Mouse (Mus musculus) hindbrain, embryonic 13.5 days (tissue): Measurements from ENCODE around the gene A130010J15Rik. TPM values are rescaled to one million over a fixed set of nuclear protein-coding genes. Genes with fewer than 3 reads are reported as not detected.

Experiments used
- ATAC-seq: fragments of 200-750 bp; cut with Nextera tagmentation; 2 replicates; pipeline ENCODE4 v1.8.0; 2017; ENCODE audit warnings: moderate TSS enrichment; ENCODE audit not compliant: low FRiP score
- H3K27ac ChIP-seq: fragments of 300-500 bp; sonication (generic); 2 replicates; pipeline ENCODE4 v1.5.1; 2015; ENCODE audit warnings: inconsistent platforms, mild to moderate bottlenecking, moderate library complexity
- H3K27me3 ChIP-seq: fragments of 300-500 bp; sonication (generic); 2 replicates; pipeline ENCODE4 v1.6.1; 2015; ENCODE audit warnings: mild to moderate bottlenecking, inconsistent platforms
- H3K36me3 ChIP-seq: fragments of 300-500 bp; sonication (generic); 2 replicates; pipeline ENCODE4 v1.6.1; 2015; ENCODE audit warnings: mild to moderate bottlenecking, inconsistent platforms
- H3K4me1 ChIP-seq: fragments of 300-500 bp; sonication (generic); replicated peaks from 2 replicates; pipeline ENCODE4 v1.6.1; 2015; ENCODE audit warnings: inconsistent platforms
- H3K4me2 ChIP-seq: fragments of 300-500 bp; sonication (generic); 2 replicates; pipeline ENCODE4 v1.6.1; 2015; ENCODE audit warnings: inconsistent platforms, mild to moderate bottlenecking, moderate library complexity
- H3K4me3 ChIP-seq: fragments of 300-500 bp; sonication (generic); 2 replicates; pipeline ENCODE4 v1.5.1; 2015; ENCODE audit warnings: mild to moderate bottlenecking, inconsistent platforms
- H3K9ac ChIP-seq: fragments of 300-500 bp; sonication (generic); 2 replicates; pipeline ENCODE4 v1.6.1; 2015; ENCODE audit warnings: mild to moderate bottlenecking, inconsistent platforms
- H3K9me3 ChIP-seq: fragments of 300-500 bp; sonication (generic); 2 replicates; pipeline ENCODE4 v1.6.1; 2016; ENCODE audit warnings: inconsistent platforms
- WGBS: fragments of 180-500 bp; shearing (Covaris S2); methylation state at CpG from one replicate; pipeline ENCODE4 v1.1.7; 2015; 5-methylcytosine and 5-hydroxymethylcytosine counted together
- polyA plus RNA-seq: library from polyadenylated mRNA; unstranded; fragments of >200 nt; fragmentation: Nextera tagmentation; extraction: Ambion mirVana; gene quantifications from 2 replicates; pipeline ENCODE4 v1.2.1, GENCODE M21; 2015

A130010J15Rik gene
- polyA plus RNA-seq, result 12.9 and 13.5 TPM in 2 replicates

GRCm38 (mm10) chr1:193167746-193168145, at the start of gene A130010J15Rik:
A130010J15Rik (plus strand) TSS chr1:193168046.
- H3K9ac ChIP-seq, result no peak within 1 kb of the TSS
- no peak within 1 kb of the TSS for H3K4me2 ChIP-seq
- H3K4me1 ChIP-seq, result peaks cover 24% of the 10 kb centered on the region
- no peak within 1 kb of the TSS for H3K27ac ChIP-seq
- no peak within 1 kb of the TSS for H3K4me3 ChIP-seq
- no peak for ATAC-seq
- no peaks in the 10 kb centered on the region for H3K27me3 ChIP-seq
- WGBS, result 97% methylated on average over 3 of the region's 3 CpGs
- H3K9me3 ChIP-seq, result no peaks in the 10 kb centered on the region
- H3K36me3 ChIP-seq, result no peaks in the 10 kb centered on the region

GRCm38 (mm10) chr1:193122793-193123192, 45.1 kb upstream of the A130010J15Rik start:
- H3K27ac ChIP-seq, result no peak overlapping the region
- ATAC-seq, result no peak
- peaks cover 6% of the 10 kb centered on the region; the same call in 1 of the 2 replicates for H3K4me1 ChIP-seq
- no peaks in the 10 kb centered on the region for H3K9me3 ChIP-seq
- no peak overlapping the region for H3K9ac ChIP-seq
- WGBS, result 96% methylated on average over 7 of the region's 7 CpGs
- peaks cover 86% of the 10 kb centered on the region for H3K36me3 ChIP-seq
- H3K4me2 ChIP-seq, result no peak overlapping the region
- no peaks in the 10 kb centered on the region for H3K27me3 ChIP-seq
- H3K4me3 ChIP-seq, result no peak overlapping the region

- peaks cover 10% of the 10 kb centered on the region; the same call in 1 of the 2 replicates for H3K4me1 ChIP-seq
- H3K9ac ChIP-seq, result no peak overlapping the region
- ATAC-seq, result no peak
- no peak overlapping the region for H3K27ac ChIP-seq
- no peak overlapping the region for H3K4me2 ChIP-seq
- H3K4me3 ChIP-seq, result no peak overlapping the region
- peaks cover 85% of the 10 kb centered on the region for H3K36me3 ChIP-seq
- no peaks in the 10 kb centered on the region for H3K9me3 ChIP-seq
- no peaks in the 10 kb centered on the region for H3K27me3 ChIP-seq
- WGBS, result 96% methylated on average over 6 of the region's 6 CpGs
Measured at GRCm38 (mm10) chr1:193123290-193123689, 44.6 kb upstream of the A130010J15Rik start.

- no peaks in the 10 kb centered on the region for H3K27me3 ChIP-seq
- H3K27ac ChIP-seq, result no peak overlapping the region
- no peak overlapping the region for H3K4me2 ChIP-seq
- no peak overlapping the region for H3K9ac ChIP-seq
- WGBS, result 70% methylated on average over 4 of the region's 4 CpGs
- H3K4me1 ChIP-seq, result peaks cover 22% of the 10 kb centered on the region
- H3K4me3 ChIP-seq, result no peak overlapping the region
- ATAC-seq, result no peak
- peaks cover 61% of the 10 kb centered on the region for H3K36me3 ChIP-seq
- no peaks in the 10 kb centered on the region for H3K9me3 ChIP-seq
Measured at GRCm38 (mm10) chr1:193125835-193126234, 42.0 kb upstream of the A130010J15Rik start.

- Histone ChIP-seq H3K9ac (no peak overlapping the region), H3K4me2 (no peak overlapping the region), H3K4me1 (peaks cover 23% of the 10 kb centered on the region), H3K27ac (no peak overlapping the region), H3K27me3 (no peaks in the 10 kb centered on the region), H3K9me3 (no peaks in the 10 kb centered on the region), H3K36me3 (peaks cover 38% of the 10 kb centered on the region), H3K4me3 (no peak overlapping the region)
- WGBS, result 95% methylated on average over 6 of the region's 6 CpGs
- no peak for ATAC-seq
Measured at GRCm38 (mm10) chr1:193128055-193128454, 39.8 kb upstream of the A130010J15Rik start.

- peak overlapping the region; percentile 70 for H3K4me2 ChIP-seq
- H3K36me3 ChIP-seq, result peaks cover 26% of the 10 kb centered on the region
- WGBS, result 30% methylated on average over 5 of the region's 5 CpGs
- H3K27me3 ChIP-seq, result no peaks in the 10 kb centered on the region
- H3K9me3 ChIP-seq, result no peaks in the 10 kb centered on the region
- no peak for ATAC-seq
- H3K27ac ChIP-seq, result no peak overlapping the region
- peak overlapping the region; percentile 97 for H3K4me3 ChIP-seq
- H3K4me1 ChIP-seq, result peaks cover 23% of the 10 kb centered on the region
- peak overlapping the region; percentile 88 for H3K9ac ChIP-seq
Measured at GRCm38 (mm10) chr1:193129321-193129720, 38.5 kb upstream of the A130010J15Rik start.

- H3K36me3 ChIP-seq, result peaks cover 21% of the 10 kb centered on the region
- H3K4me2 ChIP-seq, result peak within 1 kb of the TSS; percentile 70
- peak within 1 kb of the TSS; percentile 80 for H3K27ac ChIP-seq
- H3K9me3 ChIP-seq, result no peaks in the 10 kb centered on the region
- ATAC-seq, result peak; percentile 94
- WGBS, result under 1% methylated on average over 61 of the region's 61 CpGs
- H3K27me3 ChIP-seq, result no peaks in the 10 kb centered on the region
- peak within 1 kb of the TSS; percentile 88 for H3K9ac ChIP-seq
- peaks cover 23% of the 10 kb centered on the region for H3K4me1 ChIP-seq
- H3K4me3 ChIP-seq, result peak within 1 kb of the TSS; percentile 97
Measured at GRCm38 (mm10) chr1:193129786-193130455, 37.9 kb upstream of the A130010J15Rik start, which contains the start of gene Diexf. Diexf (minus strand) TSS chr1:193130272.

- 28% methylated on average over 11 of the region's 11 CpGs for WGBS
- peak overlapping the region; percentile 80 for H3K27ac ChIP-seq
- H3K9me3 ChIP-seq, result no peaks in the 10 kb centered on the region
- peak; percentile 64 for ATAC-seq
- H3K36me3 ChIP-seq, result peaks cover 20% of the 10 kb centered on the region
- H3K4me3 ChIP-seq, result peak overlapping the region; percentile 97
- H3K4me1 ChIP-seq, result peaks cover 23% of the 10 kb centered on the region
- H3K9ac ChIP-seq, result peak overlapping the region; percentile 68
- no peaks in the 10 kb centered on the region for H3K27me3 ChIP-seq
- peak overlapping the region; percentile 70 for H3K4me2 ChIP-seq
Measured at GRCm38 (mm10) chr1:193130456-193130825, 37.4 kb upstream of the A130010J15Rik start.

- H3K27me3 ChIP-seq, result no peaks in the 10 kb centered on the region
- no peak overlapping the region for H3K27ac ChIP-seq
- peak overlapping the region; percentile 97 for H3K4me3 ChIP-seq
- H3K9ac ChIP-seq, result peak overlapping the region; percentile 68
- no peaks in the 10 kb centered on the region for H3K9me3 ChIP-seq
- no peak; the same call in 1 of the 2 replicates for ATAC-seq
- 83% methylated on average over 8 of the region's 8 CpGs for WGBS
- H3K4me2 ChIP-seq, result peak overlapping the region; percentile 70
- H3K4me1 ChIP-seq, result peaks cover 23% of the 10 kb centered on the region
- peaks cover 20% of the 10 kb centered on the region for H3K36me3 ChIP-seq
Measured at GRCm38 (mm10) chr1:193130839-193131238, 37.0 kb upstream of the A130010J15Rik start.

GRCm38 (mm10) chr1:193131311-193131948, 36.4 kb upstream of the A130010J15Rik start:
- WGBS, result 89% methylated on average over 6 of the region's 6 CpGs
- Histone ChIP-seq H3K4me2 (no peak overlapping the region), H3K36me3 (peaks cover 18% of the 10 kb centered on the region), H3K27me3 (no peaks in the 10 kb centered on the region), H3K4me3 (no peak overlapping the region), H3K9me3 (no peaks in the 10 kb centered on the region), H3K9ac (no peak overlapping the region), H3K27ac (no peak overlapping the region), H3K4me1 (peaks cover 23% of the 10 kb centered on the region)
- no peak for ATAC-seq

- H3K4me2 ChIP-seq, result no peak overlapping the region
- H3K27ac ChIP-seq, result no peak overlapping the region
- no peak overlapping the region for H3K4me3 ChIP-seq
- no peak for ATAC-seq
- no peak overlapping the region for H3K9ac ChIP-seq
- peaks cover 20% of the 10 kb centered on the region for H3K4me1 ChIP-seq
- peaks cover 8% of the 10 kb centered on the region for H3K36me3 ChIP-seq
- no peaks in the 10 kb centered on the region for H3K9me3 ChIP-seq
- no peaks in the 10 kb centered on the region for H3K27me3 ChIP-seq
Measured at GRCm38 (mm10) chr1:193132385-193132784, 35.5 kb upstream of the A130010J15Rik start.

GRCm38 (mm10) chr1:193133726-193134125, 34.1 kb upstream of the A130010J15Rik start:
- ATAC-seq, result no peak
- Histone ChIP-seq H3K36me3 (no peaks in the 10 kb centered on the region), H3K9me3 (no peaks in the 10 kb centered on the region), H3K9ac (no peak overlapping the region), H3K4me3 (no peak overlapping the region), H3K4me2 (no peak overlapping the region), H3K27ac (no peak overlapping the region), H3K4me1 (peaks cover 12% of the 10 kb centered on the region), H3K27me3 (0 out of 2 replicates have a peak, but pooled peaks cover 4% of the 10 kb centered on the region)
- 90% methylated on average over 1 of the region's 1 CpGs for WGBS
